Mouse (Mus musculus): ENCODE results near the gene Fmnl3. TPM values are rescaled to one million over a fixed set of nuclear protein-coding genes. Genes with fewer than 3 reads are reported as not detected.

Gene Fmnl3
- polyA plus RNA-seq, 1 experiment from 2014 or later = 14.0 TPM

GRCm38 (mm10) chr15:99339669-99340068 is 30.6 kb downstream of the Fmnl3 start:
- no peak overlapping the region for H3K9ac ChIP-seq
- no peaks in the 10 kb centered on the region for H3K36me3 ChIP-seq
- H3K27me3 ChIP-seq = no peaks in the 10 kb centered on the region
- H3K9me3 ChIP-seq (replicated peaks) = no peaks in the 10 kb centered on the region
- ATAC-seq (replicated peaks; ENCODE audit: insufficient number of reproducible peaks, insufficient read depth, low FRiP score, low read depth) = no peak
- H3K4me1 ChIP-seq (replicated peaks) = peaks cover 88% of the 10 kb centered on the region
- WGBS = 45% methylated on average over 6 of the region's 6 CpGs
- H3K27ac ChIP-seq = no peak overlapping the region
- H3K4me3 ChIP-seq = no peak overlapping the region
- no peak overlapping the region for H3K4me2 ChIP-seq

GRCm38 (mm10) chr15:99338916-99339315 is 31.4 kb downstream of the Fmnl3 start:
- Histone ChIP-seq H3K9ac (no peak overlapping the region), H3K4me1 (replicated peaks) (peaks cover 88% of the 10 kb centered on the region), H3K4me2 (no peak overlapping the region), H3K27ac (no peak overlapping the region), H3K36me3 (no peaks in the 10 kb centered on the region), H3K9me3 (replicated peaks) (no peaks in the 10 kb centered on the region), H3K4me3 (no peak overlapping the region), H3K27me3 (no peaks in the 10 kb centered on the region)
- 58% methylated on average over 2 of the region's 2 CpGs for WGBS
- no peak for ATAC-seq (replicated peaks; ENCODE audit: insufficient number of reproducible peaks, insufficient read depth, low FRiP score, low read depth)

GRCm38 (mm10) chr15:99335801-99336320 is 34.4 kb downstream of the Fmnl3 start:
- no peak for ATAC-seq (replicated peaks; ENCODE audit: insufficient number of reproducible peaks, insufficient read depth, low FRiP score, low read depth)
- no peak overlapping the region for H3K4me3 ChIP-seq
- H3K9me3 ChIP-seq (replicated peaks) = no peaks in the 10 kb centered on the region
- 37% methylated on average over 8 of the region's 8 CpGs for WGBS
- H3K4me2 ChIP-seq = peak overlapping the region; percentile 11; the same call in 1 of the 2 replicates
- H3K27me3 ChIP-seq = no peaks in the 10 kb centered on the region
- H3K4me1 ChIP-seq (replicated peaks) = peaks cover 88% of the 10 kb centered on the region
- no peak overlapping the region for H3K9ac ChIP-seq
- peaks cover 4% of the 10 kb centered on the region; the same call in 1 of the 2 replicates for H3K36me3 ChIP-seq
- H3K27ac ChIP-seq = peak overlapping the region; percentile 95

GRCm38 (mm10) chr15:99334500-99334899 is 35.8 kb downstream of the Fmnl3 start:
- Histone ChIP-seq H3K9me3 (replicated peaks) (no peaks in the 10 kb centered on the region), H3K27me3 (no peaks in the 10 kb centered on the region), H3K4me1 (replicated peaks) (peaks cover 89% of the 10 kb centered on the region), H3K36me3 (peaks cover 7% of the 10 kb centered on the region; the same call in 1 of the 2 replicates), H3K4me3 (no peak overlapping the region), H3K9ac (no peak overlapping the region; the same call in 1 of the 2 replicates), H3K4me2 (no peak overlapping the region), H3K27ac (peak overlapping the region; percentile 95)
- 40% methylated on average over 6 of the region's 6 CpGs for WGBS
- ATAC-seq (replicated peaks; ENCODE audit: insufficient number of reproducible peaks, insufficient read depth, low FRiP score, low read depth) = no peak

- peak; percentile 14; the same call in 1 of the 2 replicates for ATAC-seq (replicated peaks; ENCODE audit: insufficient number of reproducible peaks, insufficient read depth, low FRiP score, low read depth)
- Histone ChIP-seq H3K4me1 (replicated peaks) (peaks cover 89% of the 10 kb centered on the region), H3K9me3 (replicated peaks) (no peaks in the 10 kb centered on the region)
Observed at GRCm38 (mm10) chr15:99333676-99334065, 36.6 kb downstream of the Fmnl3 start.

GRCm38 (mm10) chr15:99332921-99333675 is 37.2 kb downstream of the Fmnl3 start:
- peak; percentile 82 for ATAC-seq (replicated peaks; ENCODE audit: insufficient number of reproducible peaks, insufficient read depth, low FRiP score, low read depth)
- Histone ChIP-seq H3K9me3 (replicated peaks) (no peaks in the 10 kb centered on the region), H3K27ac (peak overlapping the region; percentile 95), H3K27me3 (no peaks in the 10 kb centered on the region), H3K36me3 (peaks cover 17% of the 10 kb centered on the region), H3K4me1 (replicated peaks) (peaks cover 89% of the 10 kb centered on the region), H3K9ac (peak overlapping the region; percentile 3; the same call in 1 of the 2 replicates), H3K4me3 (no peak overlapping the region), H3K4me2 (peak overlapping the region; percentile 37)
- 19% methylated on average over 9 of the region's 9 CpGs for WGBS

More at GRCm38 (mm10) chr15:99333676-99334065, 36.6 kb downstream of the Fmnl3 start:
- peak overlapping the region; percentile 95 for H3K27ac ChIP-seq
- H3K9ac ChIP-seq = peak overlapping the region; percentile 3; the same call in 1 of the 2 replicates
- H3K36me3 ChIP-seq = peaks cover 11% of the 10 kb centered on the region; the same call in 1 of the 2 replicates
- H3K27me3 ChIP-seq = no peaks in the 10 kb centered on the region
- H3K4me2 ChIP-seq = peak overlapping the region; percentile 37; the same call in 1 of the 2 replicates
- 49% methylated on average over 3 of the region's 3 CpGs for WGBS
- no peak overlapping the region for H3K4me3 ChIP-seq

DNA sequence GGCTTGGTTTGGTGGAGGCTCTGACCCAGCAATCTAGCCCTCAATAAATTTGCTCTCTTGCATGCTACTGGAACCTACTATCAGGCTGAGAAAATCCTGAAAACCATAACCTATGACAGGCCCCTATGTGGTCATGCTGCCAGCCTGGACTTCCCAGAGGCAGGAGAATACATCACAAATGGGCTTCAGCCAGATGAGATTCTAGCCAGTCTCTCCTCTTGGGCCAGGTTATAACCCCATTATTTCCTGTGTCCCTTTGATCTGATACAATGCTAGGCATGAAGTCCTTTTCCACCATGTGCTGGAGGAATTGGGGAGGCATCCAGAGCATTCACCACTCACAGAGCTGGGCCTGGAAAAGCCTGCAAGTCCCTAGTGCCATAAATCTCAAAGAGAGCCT is 38.2 kb downstream of the Fmnl3 start:
- Histone ChIP-seq H3K9ac (no peak overlapping the region), H3K4me1 (replicated peaks) (peaks cover 80% of the 10 kb centered on the region)

DNA sequence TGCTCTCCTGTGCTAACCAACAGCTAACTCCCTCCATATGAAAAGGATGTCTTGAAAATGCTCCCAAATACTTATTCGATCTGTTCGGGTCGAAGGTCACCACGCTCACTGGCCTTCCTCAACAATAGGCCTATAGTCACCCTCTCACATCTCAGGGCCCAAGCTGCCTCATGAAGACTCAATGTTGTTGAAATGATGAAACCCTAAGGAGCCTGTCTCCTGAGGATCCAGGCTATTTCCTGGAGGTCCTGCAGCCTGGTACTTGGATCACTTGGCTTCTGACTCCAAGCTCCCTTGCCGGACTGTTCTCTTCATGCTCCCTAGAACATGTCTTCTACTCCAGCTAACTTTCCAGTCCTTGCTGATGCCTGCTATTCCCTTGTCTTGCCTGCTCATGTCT is 38.9 kb downstream of the Fmnl3 start:
- Histone ChIP-seq H3K4me3 (no peak overlapping the region), H3K36me3 (peaks cover 28% of the 10 kb centered on the region), H3K9ac (no peak overlapping the region), H3K27me3 (no peaks in the 10 kb centered on the region), H3K9me3 (replicated peaks) (no peaks in the 10 kb centered on the region), H3K27ac (peak overlapping the region; percentile 95; the same call in 1 of the 2 replicates), H3K4me2 (no peak overlapping the region), H3K4me1 (replicated peaks) (peaks cover 73% of the 10 kb centered on the region)
- no peak for ATAC-seq (replicated peaks; ENCODE audit: insufficient number of reproducible peaks, insufficient read depth, low FRiP score, low read depth)
- 84% methylated on average over 5 of the region's 5 CpGs for WGBS

More for the DNA sequence above, 38.2 kb downstream of the Fmnl3 start:
- Histone ChIP-seq H3K9me3 (replicated peaks) (no peaks in the 10 kb centered on the region), H3K4me3 (no peak overlapping the region), H3K27me3 (no peaks in the 10 kb centered on the region), H3K36me3 (peaks cover 26% of the 10 kb centered on the region), H3K27ac (peak overlapping the region; percentile 95), H3K4me2 (no peak overlapping the region)
- ATAC-seq (replicated peaks; ENCODE audit: insufficient number of reproducible peaks, insufficient read depth, low FRiP score, low read depth) = no peak

GRCm38 (mm10) chr15:99330324-99330723 is 40.0 kb downstream of the Fmnl3 start:
- Histone ChIP-seq H3K4me2 (no peak overlapping the region), H3K4me1 (replicated peaks) (peaks cover 64% of the 10 kb centered on the region), H3K27ac (0 out of 2 replicates have a peak overlapping the region, but pooled peaks have one; percentile 34), H3K36me3 (peaks cover 28% of the 10 kb centered on the region), H3K9me3 (replicated peaks) (no peaks in the 10 kb centered on the region), H3K9ac (no peak overlapping the region), H3K27me3 (no peaks in the 10 kb centered on the region), H3K4me3 (no peak overlapping the region)
- WGBS = 75% methylated on average over 2 of the region's 2 CpGs
- no peak for ATAC-seq (replicated peaks; ENCODE audit: insufficient number of reproducible peaks, insufficient read depth, low FRiP score, low read depth)

DNA sequence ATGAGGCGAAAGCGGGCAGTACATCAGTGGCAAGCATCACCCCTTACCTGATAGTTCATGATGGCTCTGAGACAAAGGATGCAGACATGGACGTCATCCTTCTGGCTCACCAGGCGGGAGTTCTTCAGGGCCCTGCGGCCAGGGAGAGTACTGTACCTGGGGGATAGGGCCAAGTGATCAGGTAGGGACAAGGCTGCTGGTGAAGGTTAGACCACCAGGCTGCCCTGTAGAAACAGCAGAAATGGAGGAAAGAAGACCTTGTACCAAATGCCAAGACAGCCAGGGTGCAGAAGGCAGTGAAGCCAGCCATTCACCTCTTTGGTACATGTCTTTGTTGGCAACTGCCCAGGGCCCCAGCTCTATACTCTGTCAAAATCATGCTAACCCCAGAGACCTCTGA is 42.3 kb downstream of the Fmnl3 start:
- Histone ChIP-seq H3K9me3 (replicated peaks) (no peaks in the 10 kb centered on the region), H3K4me1 (replicated peaks) (peaks cover 41% of the 10 kb centered on the region), H3K27ac (no peak overlapping the region), H3K9ac (no peak overlapping the region), H3K36me3 (peaks cover 51% of the 10 kb centered on the region), H3K27me3 (no peaks in the 10 kb centered on the region), H3K4me3 (no peak overlapping the region), H3K4me2 (no peak overlapping the region)
- ATAC-seq (replicated peaks; ENCODE audit: insufficient number of reproducible peaks, insufficient read depth, low FRiP score, low read depth) = no peak
- WGBS = 90% methylated on average over 5 of the region's 5 CpGs

GRCm38 (mm10) chr15:99326959-99327358 is 43.3 kb downstream of the Fmnl3 start:
- Histone ChIP-seq H3K36me3 (peaks cover 60% of the 10 kb centered on the region), H3K9ac (no peak overlapping the region), H3K27ac (peak overlapping the region; percentile 67; the same call in 1 of the 2 replicates), H3K9me3 (replicated peaks) (no peaks in the 10 kb centered on the region), H3K4me3 (no peak overlapping the region), H3K4me2 (no peak overlapping the region), H3K27me3 (no peaks in the 10 kb centered on the region), H3K4me1 (replicated peaks) (peaks cover 31% of the 10 kb centered on the region)
- ATAC-seq (replicated peaks; ENCODE audit: insufficient number of reproducible peaks, insufficient read depth, low FRiP score, low read depth) = no peak
- 72% methylated on average over 1 of the region's 1 CpGs for WGBS
